Mouse (Mus musculus): ENCODE results near the gene Pxmp2.
A peak's percentile ranks its signal among the peaks of the same experiment; 100 is the strongest.

The Pxmp2 gene

GRCm38 (mm10) chr5:110285770-110286445, at the start of gene Pxmp2, which contains the start of gene Pole:
Pxmp2 (minus strand) TSS chr5:110286186.
Pole (plus strand) TSS chr5:110286306.
- peak; percentile 86 for DNase-seq

DNA sequence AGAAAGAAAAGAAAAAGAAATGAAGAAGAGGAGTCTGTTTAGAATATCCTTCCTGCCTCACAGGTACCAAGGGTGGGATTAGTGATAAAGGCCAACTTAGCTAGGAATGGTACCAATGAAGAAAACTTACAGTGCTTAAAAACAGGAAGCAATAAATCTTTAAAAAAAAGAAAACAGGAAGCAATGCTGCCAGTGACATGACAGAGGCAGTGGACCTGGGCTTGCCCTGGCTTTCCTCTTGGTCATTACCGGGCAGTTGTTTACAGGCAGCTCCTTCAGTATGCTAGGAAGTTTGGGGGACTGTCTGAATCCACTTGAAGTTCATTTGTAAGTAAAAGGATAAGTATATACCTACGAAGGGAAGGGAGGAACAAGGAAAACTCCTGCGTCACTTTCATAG, 44.5 kb upstream of the Pxmp2 start:
- no peak for DNase-seq

GRCm38 (mm10) chr5:110313127-110313526, 27.1 kb upstream of the Pxmp2 start:
- DNase-seq: no peak

- DNase-seq: no peak
Measured at GRCm38 (mm10) chr5:110308861-110309260, 22.9 kb upstream of the Pxmp2 start.

GRCm38 (mm10) chr5:110300591-110300990, 14.6 kb upstream of the Pxmp2 start:
- no peak for DNase-seq

DNA sequence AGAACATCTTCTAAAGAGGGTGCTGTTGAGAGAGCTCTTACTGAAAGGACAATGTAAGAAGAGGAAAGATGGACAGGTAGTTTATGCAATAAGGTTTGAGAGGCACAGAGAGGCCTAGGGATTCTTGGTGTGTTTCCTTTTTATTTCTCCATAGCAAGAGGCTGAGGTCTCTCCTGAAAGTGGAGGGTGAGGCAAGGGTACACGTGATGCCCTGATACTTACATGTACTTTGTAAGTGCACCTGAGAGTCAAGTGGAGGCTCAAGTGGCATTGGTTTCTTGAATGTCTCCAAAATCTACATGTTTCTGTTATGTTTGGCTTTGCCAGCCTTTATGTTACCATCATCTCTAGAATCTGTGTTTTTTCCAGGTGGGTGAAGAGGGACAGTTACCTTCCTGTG, 10.7 kb upstream of the Pxmp2 start:
- DNase-seq: no peak

DNA sequence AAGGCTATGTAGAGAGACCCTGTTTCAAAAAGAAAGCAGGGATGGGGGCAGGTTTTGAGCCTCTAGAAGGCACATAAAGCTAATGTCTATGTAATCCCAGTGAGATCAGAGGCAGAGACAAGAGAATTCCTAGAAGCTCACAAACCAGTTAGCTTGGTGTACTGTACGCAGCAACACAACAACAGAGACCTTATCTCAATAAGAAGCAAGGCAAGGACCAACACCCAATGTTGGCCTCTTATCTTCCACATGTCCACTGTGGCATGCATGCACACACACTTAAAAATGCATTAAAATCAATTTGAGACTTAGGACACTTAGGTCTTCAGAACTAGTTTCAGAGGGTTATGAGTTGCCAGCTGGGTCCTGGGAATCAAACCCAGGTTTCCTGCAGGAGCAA, 5.7 kb upstream of the Pxmp2 start:
- no peak for DNase-seq

DNA sequence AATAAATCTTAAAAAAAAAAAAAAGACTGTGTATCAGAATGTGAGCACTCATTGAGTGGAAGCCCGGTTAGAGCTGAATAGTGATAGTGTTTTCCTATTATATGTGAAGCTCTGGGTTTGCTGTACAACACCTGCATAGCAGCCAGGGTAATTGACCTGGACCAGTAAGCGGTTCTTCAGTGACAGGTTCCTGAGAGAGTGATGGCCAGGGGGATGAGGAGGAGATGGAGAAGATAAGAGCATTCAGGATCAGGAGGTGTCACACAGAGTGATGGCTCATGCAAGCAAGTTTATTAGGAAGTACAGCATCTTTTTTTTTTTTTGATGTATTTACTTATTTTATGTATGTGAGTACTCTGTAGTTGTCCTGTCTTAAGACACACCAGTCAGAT, 1.1 kb upstream of the Pxmp2 start:
- no peak for DNase-seq

DNA sequence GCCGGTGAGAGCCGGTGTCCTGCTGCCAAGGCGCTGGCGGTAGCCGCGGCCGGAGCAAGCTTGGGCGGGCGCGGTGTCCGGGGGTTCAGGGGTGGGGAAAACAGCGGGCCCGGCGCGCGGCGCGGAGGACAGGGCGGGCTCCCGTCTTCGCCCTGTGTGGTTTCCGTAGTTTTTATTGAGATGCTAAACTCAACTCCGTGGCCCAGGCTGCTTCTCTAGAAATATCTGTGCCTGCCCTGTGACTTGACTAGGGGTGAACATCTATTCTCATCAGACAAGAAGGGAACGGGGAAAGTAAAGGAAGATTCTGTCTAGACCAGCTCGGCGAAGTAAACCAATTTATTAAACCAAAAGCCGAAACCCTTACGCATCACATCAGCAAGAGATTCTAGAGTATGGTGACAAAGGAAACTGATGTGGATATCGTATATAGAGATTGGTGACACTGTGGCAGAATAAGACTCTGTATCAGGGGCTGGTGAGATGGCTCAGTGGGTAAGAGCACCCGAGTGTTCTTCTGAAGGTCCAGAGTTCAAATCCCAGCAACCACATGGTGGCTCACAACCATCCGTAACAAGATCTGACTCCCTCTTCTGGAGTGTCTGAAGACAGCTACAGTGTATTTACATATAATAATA, 579 bp upstream of the Pxmp2 start:
- DNase-seq: no peak

DNA sequence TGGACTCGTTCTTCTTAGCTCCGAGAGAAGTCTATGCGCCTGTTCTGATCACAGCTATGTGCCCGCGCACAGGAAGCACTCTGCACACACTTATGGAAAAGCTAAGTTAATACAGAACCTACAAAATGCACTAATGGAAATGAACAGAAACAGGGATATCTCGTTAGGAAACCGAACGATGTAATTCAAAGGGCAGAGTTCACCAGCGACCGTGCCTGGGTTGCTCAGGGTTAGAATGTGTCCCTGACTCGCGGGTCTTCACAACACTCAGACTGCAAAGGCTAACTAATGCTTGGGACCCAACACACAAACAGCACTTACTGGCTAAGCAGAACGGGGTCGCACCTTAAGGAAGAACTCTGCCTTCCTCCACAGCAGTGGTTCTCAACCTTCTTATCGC, 830 bp downstream of the Pxmp2 start:
- no peak for DNase-seq

DNA sequence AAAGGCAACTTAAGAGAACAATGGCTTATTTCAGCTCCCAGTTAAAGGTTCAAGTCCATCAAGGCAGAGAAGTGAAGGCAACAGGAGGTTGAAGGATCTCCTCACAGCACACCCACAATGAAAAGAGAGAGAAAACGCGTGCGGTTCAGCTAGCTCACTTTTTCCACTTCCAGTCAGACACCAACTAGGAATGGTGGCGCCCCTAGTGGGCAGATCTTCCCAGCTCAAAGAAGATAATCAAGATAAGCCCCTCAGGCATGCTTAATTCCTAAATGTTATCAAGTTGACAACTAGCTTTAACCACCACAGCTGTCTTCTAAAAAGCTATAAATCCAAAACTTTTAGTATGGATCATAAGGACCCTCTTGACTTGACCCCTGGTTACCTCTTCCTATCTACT, 1.4 kb downstream of the Pxmp2 start:
- peak; percentile 81 for DNase-seq

DNA sequence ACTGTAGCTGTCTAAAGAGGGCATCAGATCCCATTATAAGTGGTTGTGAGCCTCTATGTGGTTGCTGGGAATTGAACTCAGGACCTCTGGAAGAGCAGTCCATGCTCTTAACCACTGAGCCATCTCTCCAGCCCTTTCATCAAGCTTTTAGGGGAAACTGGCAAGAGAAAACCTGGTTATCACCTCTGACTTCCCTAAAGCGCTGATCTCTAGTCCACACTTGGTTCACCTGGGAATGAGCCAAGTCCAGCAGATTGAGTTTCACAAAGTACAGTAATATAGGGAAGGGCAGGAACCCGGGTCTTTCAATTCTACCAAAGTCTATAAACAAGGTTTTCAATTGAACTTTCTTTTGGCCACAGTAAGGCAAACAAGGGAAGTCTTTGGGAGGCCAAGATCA, 4.0 kb downstream of the Pxmp2 start:
- DNase-seq: no peak

DNA sequence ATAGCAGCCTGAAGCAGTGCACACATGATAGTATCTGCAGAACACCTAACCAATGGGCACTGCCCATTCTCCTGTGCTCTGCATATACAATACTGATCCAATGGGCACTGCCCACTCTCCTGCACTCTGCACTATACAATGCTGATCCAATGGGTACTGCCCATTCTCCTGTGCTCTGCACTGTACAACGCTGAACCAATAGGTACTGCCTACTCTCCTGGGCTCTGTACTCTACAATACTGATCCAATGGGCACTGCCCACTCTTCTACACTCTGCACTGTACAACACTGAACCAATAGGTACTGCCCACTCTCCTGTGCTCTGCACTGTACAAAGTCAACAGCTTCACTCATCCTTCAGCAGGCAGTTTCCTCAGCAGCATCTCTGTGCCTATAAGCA, 9.1 kb downstream of the Pxmp2 start:
- no peak for DNase-seq

DNA sequence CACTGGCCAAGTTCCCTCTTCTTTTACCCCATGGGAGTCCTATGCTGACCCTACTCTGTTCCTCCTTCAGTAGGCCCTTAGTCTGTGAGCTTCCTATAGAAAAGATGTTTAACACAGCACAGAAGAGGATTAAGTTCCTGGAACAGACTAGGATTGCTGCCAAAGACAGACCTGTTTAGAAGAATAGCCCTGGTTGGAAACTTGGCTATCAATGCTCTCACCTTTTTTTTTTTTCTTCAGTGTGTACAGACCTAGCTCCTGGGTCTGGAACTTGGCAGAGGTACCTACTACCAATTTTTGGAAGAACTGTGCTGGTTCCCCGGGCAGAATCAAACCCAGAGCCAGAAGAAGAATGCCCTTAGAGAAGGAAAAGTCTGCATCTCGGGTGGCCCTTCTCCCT, 9.6 kb downstream of the Pxmp2 start:
- no peak for DNase-seq

DNA sequence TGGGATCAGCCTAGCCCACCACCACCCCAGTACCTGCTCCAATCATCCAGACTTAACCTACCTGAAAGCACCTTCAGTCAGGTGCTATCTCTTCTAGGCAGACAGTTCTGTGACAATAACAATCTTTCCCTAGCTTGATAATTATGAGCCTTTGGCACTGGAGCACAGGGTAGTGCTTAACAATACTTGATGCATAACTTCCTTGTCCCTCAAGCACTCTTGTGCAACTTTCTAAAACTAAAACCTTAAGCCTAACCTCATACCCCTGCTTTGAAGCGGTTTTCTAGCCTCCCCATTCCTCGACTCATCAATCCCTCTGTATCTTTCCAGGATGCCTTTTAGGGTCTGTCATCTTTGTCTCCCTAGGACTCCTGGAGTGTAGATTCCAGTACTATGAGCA, 11.1 kb downstream of the Pxmp2 start:
- DNase-seq: no peak

DNA sequence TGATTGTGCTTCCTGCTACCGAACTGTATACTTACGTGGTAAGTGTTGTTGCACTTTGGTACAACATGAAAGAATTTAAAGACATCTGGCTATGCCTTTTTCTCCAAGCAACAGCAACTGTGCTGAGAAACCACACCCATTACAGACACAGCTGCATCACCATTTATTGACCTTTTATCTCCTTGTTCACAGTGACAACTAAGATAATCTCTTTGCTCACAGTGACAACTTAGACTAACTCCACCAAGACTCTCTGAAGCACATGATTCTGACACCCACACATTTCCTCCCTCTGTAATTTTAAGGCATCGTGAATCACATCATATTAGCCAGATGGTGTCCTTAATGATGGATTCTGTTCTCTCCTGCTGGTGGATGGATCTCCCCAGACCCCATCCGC, 11.8 kb downstream of the Pxmp2 start:
- DNase-seq: no peak

DNA sequence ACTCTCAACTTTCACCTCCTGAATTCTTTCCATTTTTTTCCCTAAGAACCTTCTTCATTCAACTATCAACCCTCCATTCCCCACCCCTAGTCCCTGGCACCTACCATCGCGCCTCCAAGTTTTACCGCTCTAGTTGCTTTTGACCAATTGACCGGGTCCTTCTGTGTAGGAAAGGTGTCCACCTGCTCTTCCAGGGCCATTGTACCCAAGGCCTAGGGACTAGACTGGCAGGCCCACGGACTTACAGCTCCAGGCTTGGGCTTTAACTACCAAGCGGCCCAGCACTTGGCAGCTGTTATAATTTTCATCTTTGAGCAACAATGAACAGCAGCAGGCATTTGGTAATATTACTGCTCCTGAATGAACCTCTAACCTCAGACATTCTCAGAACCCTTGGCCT, 15.7 kb downstream of the Pxmp2 start:
- DNase-seq: peak; percentile 13

DNA sequence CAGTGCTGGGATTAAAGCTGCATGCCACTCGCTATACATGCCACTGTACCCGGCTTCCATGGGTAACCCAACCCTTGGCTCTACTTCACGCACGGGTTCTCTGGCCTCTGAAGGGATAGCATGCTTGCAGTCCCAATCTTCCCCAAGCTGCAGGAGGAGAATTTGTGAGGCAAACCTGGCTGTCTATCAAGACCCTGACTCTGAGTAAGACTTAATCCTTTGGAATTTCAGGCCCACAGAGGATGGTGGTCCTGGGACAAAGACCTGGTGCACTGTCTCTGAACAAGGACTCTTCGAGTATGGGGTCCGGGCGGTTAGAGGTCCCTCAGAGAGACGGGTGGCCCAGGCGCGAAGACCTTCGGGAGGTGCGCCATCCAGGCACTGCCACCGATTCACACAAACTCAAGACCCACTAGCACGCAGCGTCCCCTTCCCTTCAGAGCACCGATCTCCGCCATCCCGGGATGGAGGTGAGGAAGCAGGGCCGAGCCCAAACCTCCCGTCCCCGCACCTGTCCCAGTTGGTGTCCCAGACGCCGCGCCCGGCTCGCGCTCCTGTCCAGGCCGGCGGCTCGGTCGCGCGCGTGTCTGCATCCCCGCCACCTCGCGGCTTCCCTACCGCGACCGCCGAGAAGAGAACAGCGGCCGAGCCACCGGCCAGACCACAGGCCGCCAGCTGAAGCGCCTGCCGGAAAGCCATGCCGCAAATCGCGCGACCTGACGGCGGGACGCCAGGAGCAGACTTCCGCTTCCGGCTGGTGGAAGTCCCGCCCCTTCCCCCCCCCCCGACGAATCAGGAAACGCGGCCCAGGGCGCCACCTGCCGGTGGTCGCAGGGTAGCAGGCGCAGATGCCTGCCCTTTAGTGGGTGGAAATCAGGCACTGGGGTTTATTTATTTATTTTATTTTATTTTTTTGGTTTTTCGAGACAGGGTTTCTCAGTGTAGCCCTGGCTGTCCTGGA, 16.6 kb downstream of the Pxmp2 start, which contains the start of gene Pgam5:
Pgam5 (minus strand) TSS at position 773 of the 961 bp plus-strand sequence.
- DNase-seq: peak; percentile 89

GRCm38 (mm10) chr5:110266941-110267340, 19.0 kb downstream of the Pxmp2 start:
- DNase-seq: no peak

- no peak for DNase-seq
Measured at GRCm38 (mm10) chr5:110244091-110244490, 41.9 kb downstream of the Pxmp2 start.

GRCm38 (mm10) chr5:110232346-110232745, 53.6 kb downstream of the Pxmp2 start:
- DNase-seq: no peak

DNA sequence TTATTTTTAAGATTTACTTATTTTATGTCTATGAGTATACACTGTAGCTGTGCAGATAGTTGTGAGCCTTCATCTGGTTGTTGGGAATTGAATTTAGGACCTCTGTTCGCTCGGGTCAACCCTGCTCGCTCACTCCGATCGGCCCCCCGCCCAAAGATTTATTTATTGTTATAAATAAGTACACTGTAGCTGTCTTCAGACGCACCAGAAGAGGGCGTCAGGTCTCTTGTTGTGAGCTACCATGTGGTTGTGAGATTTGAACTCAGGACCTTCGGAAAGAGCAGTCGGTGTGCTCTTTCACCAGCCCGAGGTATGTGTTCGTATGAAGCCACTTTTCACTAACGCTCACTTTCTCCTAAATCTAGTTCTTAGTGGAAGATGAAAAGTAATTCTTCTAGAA, 54.3 kb downstream of the Pxmp2 start:
- DNase-seq: peak; percentile 27

GRCm38 (mm10) chr5:110230780-110231461, 55.1 kb downstream of the Pxmp2 start, which contains the start of gene Ankle2:
Ankle2 (plus strand) TSS chr5:110231004.
- peak; percentile 93 for DNase-seq

Measured in thymus, postnatal 14 days (tissue).